8 mouse cellular contexts compared by ENCODE assay signal in the genomic region with DNA sequence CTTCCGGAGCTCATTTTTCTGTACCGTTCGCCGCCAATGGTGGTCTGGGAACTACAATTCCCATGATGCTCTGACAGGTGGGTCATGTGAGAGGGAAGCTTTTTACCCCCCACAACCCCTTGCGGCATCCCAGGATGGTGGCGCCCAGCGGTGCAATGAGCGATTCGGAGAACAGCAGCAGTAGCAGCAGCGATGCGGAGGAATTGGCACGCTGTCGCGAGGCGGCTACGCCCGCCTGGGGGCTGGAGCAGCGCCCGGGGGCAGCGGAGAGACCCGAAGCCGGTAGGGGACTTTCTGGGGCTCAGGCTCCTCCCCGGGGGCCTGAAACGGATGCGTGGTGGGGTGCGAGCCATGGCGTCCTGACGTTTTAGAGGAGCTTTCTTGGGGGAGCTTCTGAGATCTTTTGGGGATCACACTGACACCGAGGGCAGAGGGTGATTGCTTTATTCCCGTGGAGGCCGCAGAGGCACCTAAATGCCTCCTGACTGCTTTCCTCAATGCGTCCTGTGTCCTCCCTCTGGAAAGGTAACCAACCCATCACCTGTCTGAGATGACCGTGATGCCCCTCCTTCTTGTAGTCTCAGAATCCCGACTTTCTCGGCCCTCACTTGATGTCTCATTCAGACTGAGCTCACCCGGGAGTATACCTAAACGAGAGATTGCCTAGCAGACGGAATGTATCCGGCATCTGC. TPM values are rescaled to one million over a fixed set of nuclear protein-coding genes. Genes with fewer than 3 reads are reported as not detected.
DNase-seq lines count a peak whose midpoint lies in the region; ATAC-seq and TF ChIP-seq lines count a peak whose summit lies in the region.

A gene (plus strand): TSS at position 85 of the 692 bp plus-strand sequence.

- H3K9ac ChIP-seq in forebrain, embryonic 11.5 days (ENCODE audit: low read length), result peak within 1 kb of the TSS; percentile 88
- peak within 1 kb of the TSS; percentile 99 for H3K9ac ChIP-seq in heart, embryonic 16.5 days (ENCODE audit: low read length)
- H3K9ac ChIP-seq in liver, embryonic 15.5 days, result peak within 1 kb of the TSS; percentile 83
- H3K9ac ChIP-seq in neural tube, embryonic 12.5 days, result peak within 1 kb of the TSS; percentile 86

- 1% methylated on average over 39 of the region's 39 CpGs for WGBS in forebrain, embryonic 11.5 days
- 1% methylated on average over 39 of the region's 39 CpGs for whole genome bisulfite sequencing in heart, embryonic 16.5 days
- 2% methylated on average over 39 of the region's 39 CpGs for WGBS in liver, embryonic 15.5 days (ENCODE audit: insufficient replicate concordance)
- 1% methylated on average over 39 of the region's 39 CpGs for WGBS in neural tube, embryonic 12.5 days

- H3K4me2 ChIP-seq in forebrain, embryonic 11.5 days (ENCODE audit: low read depth, low read length, severe bottlenecking), result peak within 1 kb of the TSS; percentile 78
- H3K4me2 ChIP-seq in heart, embryonic 16.5 days (ENCODE audit: low read depth, low read length), result peak within 1 kb of the TSS; percentile 89
- peak within 1 kb of the TSS; percentile 85 for H3K4me2 ChIP-seq in liver, embryonic 15.5 days
- H3K4me2 ChIP-seq in neural tube, embryonic 12.5 days (replicated peaks), result peak within 1 kb of the TSS; percentile 88

- TF ChIP-seq CTCF in E14TG2a.4 (conservative IDR thresholded peaks at IDR 0.05; ENCODE audit: low read length), result no peak

- ATAC-seq in forebrain, embryonic 11.5 days (replicated peaks; ENCODE audit: low FRiP score), result peak; percentile 94
- ATAC-seq in heart, embryonic 16.5 days (replicated peaks; ENCODE audit: extremely low read depth, insufficient read depth, low FRiP score), result peak; percentile 94
- peak; percentile 86 for ATAC-seq in liver, embryonic 15.5 days (ENCODE audit: insufficient read depth)
- ATAC-seq in neural tube, embryonic 12.5 days (ENCODE audit: low FRiP score, low read depth), result peak; percentile 92

- peaks cover 40% of the 10 kb centered on the region for H3K4me1 ChIP-seq in E14TG2a.4 (replicated peaks; ENCODE audit: low read depth, low read length)
- H3K4me1 ChIP-seq in forebrain, embryonic 11.5 days (replicated peaks; ENCODE audit: control insufficient read depth, insufficient read depth, low read length), result no peaks in the 10 kb centered on the region
- peaks cover 7% of the 10 kb centered on the region for H3K4me1 ChIP-seq in heart, embryonic 16.5 days (ENCODE audit: control insufficient read depth, insufficient read depth, low read length)
- H3K4me1 ChIP-seq in liver, embryonic 15.5 days (replicated peaks), result peaks cover 18% of the 10 kb centered on the region
- H3K4me1 ChIP-seq in neural tube, embryonic 12.5 days, result peaks cover 6% of the 10 kb centered on the region

- peak; percentile 85 for DNase-seq in c-Kit-positive CD71-positive TER-119-negative erythroid progenitor cells, embryonic 14.5 days (ENCODE audit: low read depth)
- peak; percentile 92 for DNase-seq in forebrain, embryonic 11.5 days (ENCODE audit: low spot score)
- peak; percentile 89 to 90 for DNase-seq in kidney, postnatal 36 days
- DNase-seq in telencephalon, adult 2 months (ENCODE audit: low read depth, low spot score), result peak; percentile 84

- H3K4me3 ChIP-seq in E14TG2a.4 (replicated peaks; ENCODE audit: low read length), result peak within 1 kb of the TSS; percentile 99
- peak within 1 kb of the TSS; percentile 79 for H3K4me3 ChIP-seq in forebrain, embryonic 11.5 days (ENCODE audit: low read depth, low read length)
- H3K4me3 ChIP-seq in heart, embryonic 16.5 days (ENCODE audit: low read length), result peak within 1 kb of the TSS; percentile 98
- peak within 1 kb of the TSS; percentile 74 for H3K4me3 ChIP-seq in liver, embryonic 15.5 days (replicated peaks)
- H3K4me3 ChIP-seq in neural tube, embryonic 12.5 days, result peak within 1 kb of the TSS; percentile 78

- H3K9me3 ChIP-seq in E14TG2a.4 (ENCODE audit: low read length), result no peaks in the 10 kb centered on the region
- no peaks in the 10 kb centered on the region for H3K9me3 ChIP-seq in forebrain, embryonic 11.5 days (ENCODE audit: control insufficient read depth, low read length)
- H3K9me3 ChIP-seq in heart, embryonic 16.5 days (replicated peaks; ENCODE audit: control insufficient read depth, low read length), result 0 out of 2 replicates have a peak, but pooled peaks cover 2% of the 10 kb centered on the region
- H3K9me3 ChIP-seq in liver, embryonic 15.5 days (replicated peaks), result no peaks in the 10 kb centered on the region
- H3K9me3 ChIP-seq in neural tube, embryonic 12.5 days, result no peaks in the 10 kb centered on the region

- no peaks in the 10 kb centered on the region for H3K27me3 ChIP-seq in E14TG2a.4 (ENCODE audit: insufficient read depth, low read length)
- H3K27me3 ChIP-seq in forebrain, embryonic 11.5 days (ENCODE audit: control insufficient read depth, insufficient read depth, low read length), result no peaks in the 10 kb centered on the region
- no peaks in the 10 kb centered on the region for H3K27me3 ChIP-seq in heart, embryonic 16.5 days (ENCODE audit: control insufficient read depth, insufficient read depth, low read length)
- H3K27me3 ChIP-seq in liver, embryonic 15.5 days, result no peaks in the 10 kb centered on the region
- H3K27me3 ChIP-seq in neural tube, embryonic 12.5 days (replicated peaks), result no peaks in the 10 kb centered on the region

- H3K27ac ChIP-seq in forebrain, embryonic 11.5 days (ENCODE audit: low read depth, low read length), result peak within 1 kb of the TSS; percentile 46; the same call in 1 of the 2 replicates
- peak within 1 kb of the TSS; percentile 86 for H3K27ac ChIP-seq in heart, embryonic 16.5 days (ENCODE audit: low read length)
- H3K27ac ChIP-seq in liver, embryonic 15.5 days (replicated peaks), result peak within 1 kb of the TSS; percentile 81
- 0 out of 2 replicates have a peak within 1 kb of the TSS, but pooled peaks have one; percentile 72 for H3K27ac ChIP-seq in neural tube, embryonic 12.5 days

- H3K36me3 ChIP-seq in E14TG2a.4 (ENCODE audit: insufficient read depth, low read length), result peaks cover 36% of the 10 kb centered on the region
- peaks cover 4% of the 10 kb centered on the region for H3K36me3 ChIP-seq in forebrain, embryonic 11.5 days (ENCODE audit: control insufficient read depth, insufficient read depth, low read length)
- peaks cover 14% of the 10 kb centered on the region for H3K36me3 ChIP-seq in heart, embryonic 16.5 days (ENCODE audit: control insufficient read depth, insufficient read depth)
- H3K36me3 ChIP-seq in liver, embryonic 15.5 days (replicated peaks), result peaks cover 17% of the 10 kb centered on the region
- H3K36me3 ChIP-seq in neural tube, embryonic 12.5 days, result peaks cover 17% of the 10 kb centered on the region

RNA-seq across cellular contexts. Expression of the gene that starts here (rescaled TPM):
- 49.8 and 51.5 TPM in 2 replicates for polyA plus RNA-seq in forebrain, embryonic 11.5 days (2014; fragmentation: Nextera tagmentation; extraction: Ambion mirVana)
- polyA plus RNA-seq in heart, embryonic 16.5 days (2015; fragmentation: Nextera tagmentation; extraction: Ambion mirVana), result 32.6 and 37.1 TPM in 2 replicates
- polyA plus RNA-seq in liver, embryonic 15.5 days (2015; fragmentation: Nextera tagmentation; extraction: Ambion mirVana), result 10.2 and 12.3 TPM in 2 replicates
- polyA plus RNA-seq in neural tube, embryonic 12.5 days (2016; fragmentation: Nextera tagmentation; extraction: Ambion mirVana), result 66.7 and 70.0 TPM in 2 replicates

Comparison
In these comparisons a context has a peak if more than half of its experiments do, and no peak if none do; other contexts are left out.
1. Peak in every context shown above with its lines: DNase-seq, ATAC-seq, H3K4me3 ChIP-seq and H3K27ac ChIP-seq.